Mouse (Mus musculus): ENCODE measurements around the gene Atp9a.

Atp9a gene

GRCm38 (mm10) chr2:168654482-168654881 lies 87.7 kb downstream of the Atp9a start:
- intact Hi-C loops (cut with DNase I) = no loop called here

- intact Hi-C loops (cut with DNase I) = no loop called here
Measured at GRCm38 (mm10) chr2:168651757-168652156, 90.5 kb downstream of the Atp9a start.

- intact Hi-C loops (cut with DNase I) = no loop called here
Measured at GRCm38 (mm10) chr2:168648171-168648570, 94.0 kb downstream of the Atp9a start.

- intact Hi-C loops (cut with DNase I) = no loop called here
Measured at GRCm38 (mm10) chr2:168644855-168645254, 97.4 kb downstream of the Atp9a start.

GRCm38 (mm10) chr2:168643524-168644177 lies 98.6 kb downstream of the Atp9a start:
- intact Hi-C loops (cut with DNase I) = no loop called here

- intact Hi-C loops (cut with DNase I) = no loop called here
Measured at GRCm38 (mm10) chr2:168642187-168642586, 100.0 kb downstream of the Atp9a start.

GRCm38 (mm10) chr2:168640460-168640859 lies 101.7 kb downstream of the Atp9a start:
- intact Hi-C loops (cut with DNase I) = no loop called here

GRCm38 (mm10) chr2:168634881-168635280 lies 107.3 kb downstream of the Atp9a start:
- intact Hi-C loops (cut with DNase I) = no loop called here

- intact Hi-C loops (cut with DNase I) = no loop called here
Measured at GRCm38 (mm10) chr2:168633301-168633816, 108.8 kb downstream of the Atp9a start.

- intact Hi-C loops (cut with DNase I) = no loop called here
Measured at GRCm38 (mm10) chr2:168632543-168632942, 109.7 kb downstream of the Atp9a start.

- intact Hi-C loops (cut with DNase I) = loop anchor here (1.0 to 10.0 kb wide), 2 partner anchors 159 to 374 kb away; no protein-coding TSS in a partner anchor
Measured at GRCm38 (mm10) chr2:168628787-168629186, 113.4 kb downstream of the Atp9a start.

- intact Hi-C loops (cut with DNase I) = loop anchor here (10.0 kb wide), 1 partner anchor 373 kb away; no protein-coding TSS in a partner anchor
Measured at GRCm38 (mm10) chr2:168627829-168628770, 114.1 kb downstream of the Atp9a start.

- intact Hi-C loops (cut with DNase I) = loop anchor here (10.0 kb wide), 1 partner anchor 372 kb away; no protein-coding TSS in a partner anchor
Measured at GRCm38 (mm10) chr2:168626385-168626784, 115.8 kb downstream of the Atp9a start.

- intact Hi-C loops (cut with DNase I) = loop anchor here (10.0 kb wide), 1 partner anchor 370 kb away; no protein-coding TSS in a partner anchor
Measured at GRCm38 (mm10) chr2:168625091-168625490, 117.1 kb downstream of the Atp9a start.

GRCm38 (mm10) chr2:168621111-168621802 lies 121.0 kb downstream of the Atp9a start:
- intact Hi-C loops (cut with DNase I) = loop anchor here (10.0 kb wide), 1 partner anchor 366 kb away; no protein-coding TSS in a partner anchor

- intact Hi-C loops (cut with DNase I) = no loop called here
Measured at GRCm38 (mm10) chr2:168618205-168618717, 123.9 kb downstream of the Atp9a start.

GRCm38 (mm10) chr2:168615160-168615559 lies 127.0 kb downstream of the Atp9a start:
- intact Hi-C loops (cut with DNase I) = no loop called here

GRCm38 (mm10) chr2:168614170-168614872 lies 127.9 kb downstream of the Atp9a start:
- intact Hi-C loops (cut with DNase I) = no loop called here

GRCm38 (mm10) chr2:168613092-168613880 lies 128.9 kb downstream of the Atp9a start:
- intact Hi-C loops (cut with DNase I) = no loop called here
